Mouse (Mus musculus): Measurements from ENCODE around the gene Naa16. TPM values are rescaled to one million over a fixed set of nuclear protein-coding genes. Genes with fewer than 3 reads are reported as not detected.

Naa16 gene
- polyA plus RNA-seq, 1 experiment from 2014 or later = 44.0 TPM

GRCm38 (mm10) chr14:79304873-79305464, 85.6 kb downstream of the Naa16 start:
- H3K27me3 ChIP-seq = peaks cover 8% of the 10 kb centered on the region
- WGBS = 92% methylated on average over 6 of the region's 6 CpGs
- peaks cover 25% of the 10 kb centered on the region for H3K4me1 ChIP-seq
- H3K27ac ChIP-seq = no peak overlapping the region
- ATAC-seq (ENCODE audit: low FRiP score) = no peak
- no peaks in the 10 kb centered on the region for H3K9me3 ChIP-seq
- no peaks in the 10 kb centered on the region for H3K36me3 ChIP-seq (replicated peaks)
- H3K4me2 ChIP-seq = no peak overlapping the region
- no peak overlapping the region for H3K4me3 ChIP-seq (replicated peaks)
- H3K9ac ChIP-seq = no peak overlapping the region

- peaks cover 8% of the 10 kb centered on the region; the same call in 1 of the 2 replicates for H3K27me3 ChIP-seq
- WGBS = 83% methylated on average over 2 of the region's 2 CpGs
- no peak overlapping the region for H3K27ac ChIP-seq
- no peak overlapping the region for H3K9ac ChIP-seq
- H3K4me1 ChIP-seq = peaks cover 26% of the 10 kb centered on the region
- no peak overlapping the region for H3K4me3 ChIP-seq (replicated peaks)
- H3K4me2 ChIP-seq = no peak overlapping the region
- no peaks in the 10 kb centered on the region for H3K9me3 ChIP-seq
- ATAC-seq (ENCODE audit: low FRiP score) = no peak
- H3K36me3 ChIP-seq (replicated peaks) = no peaks in the 10 kb centered on the region
Measured at GRCm38 (mm10) chr14:79303150-79303549, 87.4 kb downstream of the Naa16 start.

GRCm38 (mm10) chr14:79301466-79301875, 89.1 kb downstream of the Naa16 start, which contains the start of gene Rgcc:
Gene Rgcc, minus strand, starts transcription at chr14:79301645.
- H3K27ac ChIP-seq = peak within 1 kb of the TSS; percentile 36; the same call in 1 of the 2 replicates
- WGBS = under 1% methylated on average over 33 of the region's 34 CpGs

GRCm38 (mm10) chr14:79300641-79301350, 89.8 kb downstream of the Naa16 start:
- peak; percentile 28 for ATAC-seq (ENCODE audit: low FRiP score)
- peaks cover 8% of the 10 kb centered on the region; the same call in 1 of the 2 replicates for H3K27me3 ChIP-seq
- H3K4me3 ChIP-seq (replicated peaks) = peak overlapping the region; percentile 63
- no peaks in the 10 kb centered on the region for H3K36me3 ChIP-seq (replicated peaks)
- peak overlapping the region; percentile 36; the same call in 1 of the 2 replicates for H3K27ac ChIP-seq
- H3K4me1 ChIP-seq = peaks cover 34% of the 10 kb centered on the region
- under 1% methylated on average over 52 of the region's 52 CpGs for WGBS
- H3K4me2 ChIP-seq = peak overlapping the region; percentile 96
- no peaks in the 10 kb centered on the region for H3K9me3 ChIP-seq
- H3K9ac ChIP-seq = peak overlapping the region; percentile 78

More at GRCm38 (mm10) chr14:79301466-79301875, 89.1 kb downstream of the Naa16 start, which contains the start of gene Rgcc:
- Histone ChIP-seq H3K4me1 (peaks cover 29% of the 10 kb centered on the region), H3K9ac (peak within 1 kb of the TSS; percentile 78), H3K9me3 (no peaks in the 10 kb centered on the region), H3K27me3 (peaks cover 8% of the 10 kb centered on the region; the same call in 1 of the 2 replicates), H3K4me2 (peak within 1 kb of the TSS; percentile 96), H3K36me3 (replicated peaks) (no peaks in the 10 kb centered on the region), H3K4me3 (replicated peaks) (peak within 1 kb of the TSS; percentile 63)
- peak; percentile 96 for ATAC-seq (ENCODE audit: low FRiP score)

GRCm38 (mm10) chr14:79299796-79300195, 90.8 kb downstream of the Naa16 start:
- peak overlapping the region; percentile 96 for H3K4me2 ChIP-seq
- 11% methylated on average over 6 of the region's 6 CpGs for WGBS
- H3K36me3 ChIP-seq (replicated peaks) = no peaks in the 10 kb centered on the region
- H3K27ac ChIP-seq = no peak overlapping the region
- peaks cover 41% of the 10 kb centered on the region for H3K4me1 ChIP-seq
- peaks cover 8% of the 10 kb centered on the region; the same call in 1 of the 2 replicates for H3K27me3 ChIP-seq
- ATAC-seq (ENCODE audit: low FRiP score) = no peak
- no peaks in the 10 kb centered on the region for H3K9me3 ChIP-seq
- H3K4me3 ChIP-seq (replicated peaks) = peak overlapping the region; percentile 63
- peak overlapping the region; percentile 78 for H3K9ac ChIP-seq

GRCm38 (mm10) chr14:79299230-79299629, 91.3 kb downstream of the Naa16 start:
- Histone ChIP-seq H3K27ac (peak overlapping the region; percentile 26; the same call in 1 of the 2 replicates), H3K27me3 (peaks cover 8% of the 10 kb centered on the region; the same call in 1 of the 2 replicates), H3K9me3 (no peaks in the 10 kb centered on the region), H3K4me2 (peak overlapping the region; percentile 96), H3K4me3 (replicated peaks) (peak overlapping the region; percentile 63), H3K9ac (0 out of 2 replicates have a peak overlapping the region, but pooled peaks have one; percentile 0), H3K4me1 (peaks cover 41% of the 10 kb centered on the region), H3K36me3 (replicated peaks) (no peaks in the 10 kb centered on the region)
- WGBS = 45% methylated on average over 4 of the region's 4 CpGs
- ATAC-seq (ENCODE audit: low FRiP score) = no peak

GRCm38 (mm10) chr14:79298314-79298992, 92.1 kb downstream of the Naa16 start:
- H3K9ac ChIP-seq = 0 out of 2 replicates have a peak overlapping the region, but pooled peaks have one; percentile 0
- no peak for ATAC-seq (ENCODE audit: low FRiP score)
- H3K27ac ChIP-seq = peak overlapping the region; percentile 26; the same call in 1 of the 2 replicates
- no peaks in the 10 kb centered on the region for H3K9me3 ChIP-seq
- H3K36me3 ChIP-seq (replicated peaks) = no peaks in the 10 kb centered on the region
- peaks cover 8% of the 10 kb centered on the region; the same call in 1 of the 2 replicates for H3K27me3 ChIP-seq
- peak overlapping the region; percentile 63 for H3K4me3 ChIP-seq (replicated peaks)
- H3K4me2 ChIP-seq = peak overlapping the region; percentile 96
- H3K4me1 ChIP-seq = peaks cover 49% of the 10 kb centered on the region
- 59% methylated on average over 7 of the region's 7 CpGs for WGBS

GRCm38 (mm10) chr14:79296836-79297235, 93.7 kb downstream of the Naa16 start:
- no peak overlapping the region for H3K4me3 ChIP-seq (replicated peaks)
- 42% methylated on average over 5 of the region's 5 CpGs for WGBS
- H3K27me3 ChIP-seq = no peaks in the 10 kb centered on the region
- H3K4me2 ChIP-seq = peak overlapping the region; percentile 96
- peaks cover 60% of the 10 kb centered on the region for H3K4me1 ChIP-seq
- H3K27ac ChIP-seq = peak overlapping the region; percentile 60
- H3K9me3 ChIP-seq = no peaks in the 10 kb centered on the region
- H3K36me3 ChIP-seq (replicated peaks) = no peaks in the 10 kb centered on the region
- no peak overlapping the region for H3K9ac ChIP-seq
- no peak for ATAC-seq (ENCODE audit: low FRiP score)

- no peaks in the 10 kb centered on the region for H3K36me3 ChIP-seq (replicated peaks)
- H3K4me1 ChIP-seq = peaks cover 58% of the 10 kb centered on the region
- 88% methylated on average over 7 of the region's 7 CpGs for WGBS
- no peak overlapping the region for H3K9ac ChIP-seq
- no peak overlapping the region for H3K27ac ChIP-seq
- no peak overlapping the region for H3K4me3 ChIP-seq (replicated peaks)
- H3K4me2 ChIP-seq = peak overlapping the region; percentile 13; the same call in 1 of the 2 replicates
- no peaks in the 10 kb centered on the region for H3K27me3 ChIP-seq
- H3K9me3 ChIP-seq = no peaks in the 10 kb centered on the region
- ATAC-seq (ENCODE audit: low FRiP score) = no peak
Measured at GRCm38 (mm10) chr14:79296201-79296600, 94.4 kb downstream of the Naa16 start.

GRCm38 (mm10) chr14:79295579-79295978, 95.0 kb downstream of the Naa16 start:
- H3K36me3 ChIP-seq (replicated peaks) = no peaks in the 10 kb centered on the region
- peaks cover 58% of the 10 kb centered on the region for H3K4me1 ChIP-seq
- no peaks in the 10 kb centered on the region for H3K27me3 ChIP-seq
- H3K27ac ChIP-seq = no peak overlapping the region
- no peak overlapping the region for H3K9ac ChIP-seq
- no peak overlapping the region for H3K4me3 ChIP-seq (replicated peaks)
- WGBS = 79% methylated on average over 9 of the region's 9 CpGs
- H3K9me3 ChIP-seq = no peaks in the 10 kb centered on the region
- no peak for ATAC-seq (ENCODE audit: low FRiP score)
- peak overlapping the region; percentile 13; the same call in 1 of the 2 replicates for H3K4me2 ChIP-seq

- Histone ChIP-seq H3K4me1 (peaks cover 60% of the 10 kb centered on the region), H3K4me2 (no peak overlapping the region), H3K4me3 (replicated peaks) (no peak overlapping the region), H3K9ac (no peak overlapping the region), H3K27ac (no peak overlapping the region), H3K36me3 (replicated peaks) (no peaks in the 10 kb centered on the region), H3K9me3 (no peaks in the 10 kb centered on the region), H3K27me3 (no peaks in the 10 kb centered on the region)
- 79% methylated on average over 5 of the region's 5 CpGs for WGBS
- no peak for ATAC-seq (ENCODE audit: low FRiP score)
Measured at GRCm38 (mm10) chr14:79294950-79295349, 95.6 kb downstream of the Naa16 start.

All from forebrain, embryonic 12.5 days (tissue).